25 mouse cellular contexts compared by ENCODE assay signal in genomic region chr11:76009101-76009500, GRCm38 (mm10). TPM values are rescaled to one million over a fixed set of nuclear protein-coding genes. Genes with fewer than 3 reads are reported as not detected.
DNase-seq lines count a peak whose midpoint lies in the region; ATAC-seq and TF ChIP-seq lines count a peak whose summit lies in the region.
"Had no signal": no experiment of that assay in that cellular context is flagged by ENCODE, and none has a peak within 500 bp of the region (broad histone marks: within the 10 kb centered on the region; RNA-seq: fewer than 3 reads in every experiment).

No protein-coding gene starts in this region.

- no peak overlapping the region for H3K9ac ChIP-seq in intestine, embryonic 16.5 days (ENCODE audit: low read depth, low read length)
- H3K9ac ChIP-seq in intestine, embryonic 15.5 days, result no peak overlapping the region
- H3K9ac ChIP-seq in intestine, postnatal 0 days (ENCODE audit: low read depth, low read length), result no peak overlapping the region
- H3K9ac ChIP-seq: embryonic facial prominence, embryonic 13.5 days; forebrain, embryonic 12.5 days; forebrain, embryonic 15.5 days; hindbrain, embryonic 12.5 days; hindbrain, embryonic 15.5 days had no signal

- no peak overlapping the region for H3K4me2 ChIP-seq in intestine, embryonic 16.5 days (ENCODE audit: low read depth, low read length)
- no peak overlapping the region for H3K4me2 ChIP-seq in intestine, embryonic 15.5 days (replicated peaks)
- no peak overlapping the region for H3K4me2 ChIP-seq in intestine, postnatal 0 days (replicated peaks; ENCODE audit: low read depth)
- H3K4me2 ChIP-seq: embryonic facial prominence, embryonic 13.5 days; forebrain, embryonic 12.5 days; forebrain, embryonic 15.5 days; heart, embryonic 11.5 days; hindbrain, embryonic 12.5 days; hindbrain, embryonic 15.5 days had no signal

- 0 out of 2 replicates have a peak, but pooled peaks have one; percentile 11 for TF ChIP-seq CTCF in intestine, postnatal 0 days (IDR thresholded peaks at IDR 0.05; ENCODE audit: low read depth)

- no peak overlapping the region for H3K4me3 ChIP-seq in intestine, embryonic 16.5 days (ENCODE audit: low read length)
- H3K4me3 ChIP-seq in intestine, embryonic 15.5 days (replicated peaks), result no peak overlapping the region
- no peak overlapping the region for H3K4me3 ChIP-seq in intestine, postnatal 0 days (ENCODE audit: low read depth, low read length)
- H3K4me3 ChIP-seq: embryonic facial prominence, embryonic 10.5 days; embryonic facial prominence, embryonic 13.5 days; erythroblast, embryonic 14.5 days; forebrain, embryonic 12.5 days; forebrain, embryonic 15.5 days; hindbrain, embryonic 12.5 days; hindbrain, embryonic 15.5 days had no signal

- ATAC-seq in intestine, embryonic 16.5 days, result no peak
- ATAC-seq in intestine, embryonic 15.5 days, result no peak
- no peak for ATAC-seq in intestine, postnatal 0 days
- ATAC-seq: forebrain, embryonic 15.5 days had no signal

- H3K27me3 ChIP-seq in intestine, embryonic 16.5 days (replicated peaks; ENCODE audit: control insufficient read depth, insufficient read depth, low read length), result no peaks in the 10 kb centered on the region
- H3K27me3 ChIP-seq in intestine, embryonic 15.5 days (replicated peaks), result no peaks in the 10 kb centered on the region
- H3K27me3 ChIP-seq in intestine, postnatal 0 days (replicated peaks; ENCODE audit: control insufficient read depth, insufficient read depth, low read length), result no peaks in the 10 kb centered on the region
- H3K27me3 ChIP-seq: embryonic facial prominence, embryonic 13.5 days; forebrain, embryonic 12.5 days; forebrain, embryonic 15.5 days; hindbrain, embryonic 12.5 days; hindbrain, embryonic 15.5 days had no signal

- peak; percentile 18 for DNase-seq in 416B (ENCODE audit: low read depth)
- no peak for DNase-seq in ovary, postnatal 14 days (ENCODE audit: low spot score)
- DNase-seq in cerebellum, adult 9-11 months, result no peak
- DNase-seq: adrenal gland, adult 2 months; adrenal gland, postnatal 14 days; cerebellum, adult 11 months; cerebellum, adult 2 months; cerebellum, postnatal 10 days; cerebellum, postnatal 36 days; embryo, embryonic 11 days; gastrocnemius, postnatal 10 days; gastrocnemius, postnatal 36 days; heart, adult 11 months had no signal

- WGBS in intestine, embryonic 16.5 days, result 74% methylated on average over 6 of the region's 6 CpGs
- WGBS in intestine, embryonic 15.5 days, result 79% methylated on average over 6 of the region's 6 CpGs
- 62% methylated on average over 6 of the region's 6 CpGs for WGBS in intestine, postnatal 0 days

- H3K27ac ChIP-seq in intestine, embryonic 16.5 days (ENCODE audit: low read length), result 0 out of 2 replicates have a peak overlapping the region, but pooled peaks have one; percentile 3
- no peak overlapping the region for H3K27ac ChIP-seq in intestine, embryonic 15.5 days
- H3K27ac ChIP-seq in intestine, postnatal 0 days (ENCODE audit: low read depth, low read length), result no peak overlapping the region
- H3K27ac ChIP-seq: embryonic facial prominence, embryonic 10.5 days; embryonic facial prominence, embryonic 13.5 days; forebrain, embryonic 12.5 days; forebrain, embryonic 15.5 days; hindbrain, embryonic 12.5 days; hindbrain, embryonic 15.5 days had no signal

- no peaks in the 10 kb centered on the region for H3K9me3 ChIP-seq in intestine, embryonic 16.5 days (ENCODE audit: control insufficient read depth, low read length)
- no peaks in the 10 kb centered on the region; the same call in 1 of the 2 replicates for H3K9me3 ChIP-seq in intestine, embryonic 15.5 days
- no peaks in the 10 kb centered on the region for H3K9me3 ChIP-seq in intestine, postnatal 0 days (ENCODE audit: control insufficient read depth)
- H3K9me3 ChIP-seq: embryonic facial prominence, embryonic 10.5 days; embryonic facial prominence, embryonic 13.5 days; forebrain, embryonic 12.5 days; forebrain, embryonic 15.5 days; hindbrain, embryonic 12.5 days; hindbrain, embryonic 15.5 days had no signal

- no peaks in the 10 kb centered on the region for H3K36me3 ChIP-seq in intestine, embryonic 16.5 days (ENCODE audit: control insufficient read depth, insufficient read depth, low read length)
- H3K36me3 ChIP-seq in intestine, embryonic 15.5 days, result no peaks in the 10 kb centered on the region
- H3K36me3 ChIP-seq in intestine, postnatal 0 days (ENCODE audit: control insufficient read depth, insufficient read depth), result no peaks in the 10 kb centered on the region
- H3K36me3 ChIP-seq: embryonic facial prominence, embryonic 10.5 days; embryonic facial prominence, embryonic 13.5 days; forebrain, embryonic 12.5 days; forebrain, embryonic 15.5 days; hindbrain, embryonic 12.5 days; hindbrain, embryonic 15.5 days had no signal

- H3K4me1 ChIP-seq in intestine, embryonic 16.5 days (ENCODE audit: control insufficient read depth, insufficient read depth, low read length), result peaks cover 5% of the 10 kb centered on the region; the same call in 1 of the 2 replicates
- no peaks in the 10 kb centered on the region for H3K4me1 ChIP-seq in intestine, embryonic 15.5 days (replicated peaks)
- H3K4me1 ChIP-seq in intestine, postnatal 0 days (replicated peaks; ENCODE audit: control insufficient read depth, insufficient read depth, low read length), result no peaks in the 10 kb centered on the region; the same call in 1 of the 2 replicates
- H3K4me1 ChIP-seq: embryonic facial prominence, embryonic 10.5 days; embryonic facial prominence, embryonic 13.5 days; forebrain, embryonic 12.5 days; forebrain, embryonic 15.5 days; hindbrain, embryonic 12.5 days; hindbrain, embryonic 15.5 days had no signal

RNA-seq across cellular contexts. Expression of gene 1700016K19Rik, which starts 9.4 kb away (rescaled TPM):
- polyA plus RNA-seq in intestine, embryonic 16.5 days (2015; fragmentation: Nextera tagmentation; extraction: Ambion mirVana), result 2.1 and 2.6 TPM in 2 replicates
- 2.6 and 4.0 TPM in 2 replicates for polyA plus RNA-seq in intestine, embryonic 15.5 days (2015; fragmentation: Nextera tagmentation; extraction: Ambion mirVana)
- 0.17 TPM in 1 of 2 replicates, not detected in the other for polyA plus RNA-seq in intestine, postnatal 0 days (2015; fragmentation: Nextera tagmentation; extraction: Ambion mirVana)
- polyA plus RNA-seq: adrenal gland, adult 2 months; erythroblast, embryonic 14.5 days; heart, embryonic 11.5 days; heart, postnatal 0 days had no signal

RNA-seq across cellular contexts. Expression of gene Rflnb, which starts 18.5 kb away (rescaled TPM):
- 43.3 and 48.8 TPM in 2 replicates for polyA plus RNA-seq in intestine, embryonic 16.5 days (2015; fragmentation: Nextera tagmentation; extraction: Ambion mirVana)
- 51.8 and 52.0 TPM in 2 replicates for polyA plus RNA-seq in intestine, embryonic 15.5 days (2015; fragmentation: Nextera tagmentation; extraction: Ambion mirVana)
- polyA plus RNA-seq in intestine, postnatal 0 days (2015; fragmentation: Nextera tagmentation; extraction: Ambion mirVana), result 24.2 and 26.8 TPM in 2 replicates
